Mouse (Mus musculus) liver, adult 2 months (tissue): Measurements from ENCODE around the gene Cacnb4.

Experiments used
- CTCF ChIP-seq: fragments of 200-500 bp; IDR thresholded peaks from 2 replicates; pipeline ENCODE4 v1.5.1; 2011; ENCODE audit warnings: low read depth, low read length, control low read depth
- POLR2A ChIP-seq: fragments of 200-500 bp; IDR thresholded peaks from 2 replicates; pipeline ENCODE4 v1.6.1; 2011; ENCODE audit warnings: low read length, control low read depth; ENCODE audit not compliant: insufficient read depth; ENCODE audit errors: extremely low read depth

DNA sequence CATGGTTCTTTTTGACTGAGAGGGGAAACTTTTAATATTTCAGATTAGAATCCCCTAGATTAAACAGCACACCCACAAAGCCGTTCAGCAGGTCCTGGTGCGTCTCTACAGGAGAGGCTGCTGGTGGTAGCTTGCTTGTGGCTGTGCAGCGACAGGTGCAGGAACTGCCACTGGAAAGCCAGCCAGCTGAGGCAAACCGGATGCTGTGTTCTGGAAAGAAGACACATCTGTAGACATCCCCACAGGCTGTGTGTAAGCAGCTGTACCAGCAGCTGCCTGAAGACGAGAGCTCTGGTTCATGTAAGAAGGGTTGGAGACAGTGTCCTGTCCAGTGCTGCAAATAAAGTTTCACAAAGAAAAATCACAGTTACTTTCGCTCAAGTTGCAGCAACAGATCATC lies 18.0 kb upstream of the Cacnb4 start:
- TF ChIP-seq CTCF (no peak), POLR2A (no peak)
